Mouse (Mus musculus): ENCODE results near the gene Apaf1.

Gene Apaf1

GRCm38 (mm10) chr10:90970560-90970959 is 112.0 kb downstream of the Apaf1 start:
- DNase-seq, result peak in 1 of 2 experiments; percentile 23

GRCm38 (mm10) chr10:90969355-90970174 is 113.0 kb downstream of the Apaf1 start:
- DNase-seq, result peak; percentile 78 to 80

- no peak for DNase-seq
These were observed 114.3 kb downstream of the Apaf1 start for GRCm38 (mm10) chr10:90968247-90968646.

GRCm38 (mm10) chr10:90966821-90967220 is 115.7 kb downstream of the Apaf1 start:
- DNase-seq, result peak; percentile 81 to 83

GRCm38 (mm10) chr10:90965671-90966315 is 116.8 kb downstream of the Apaf1 start:
- DNase-seq, result no peak

DNA sequence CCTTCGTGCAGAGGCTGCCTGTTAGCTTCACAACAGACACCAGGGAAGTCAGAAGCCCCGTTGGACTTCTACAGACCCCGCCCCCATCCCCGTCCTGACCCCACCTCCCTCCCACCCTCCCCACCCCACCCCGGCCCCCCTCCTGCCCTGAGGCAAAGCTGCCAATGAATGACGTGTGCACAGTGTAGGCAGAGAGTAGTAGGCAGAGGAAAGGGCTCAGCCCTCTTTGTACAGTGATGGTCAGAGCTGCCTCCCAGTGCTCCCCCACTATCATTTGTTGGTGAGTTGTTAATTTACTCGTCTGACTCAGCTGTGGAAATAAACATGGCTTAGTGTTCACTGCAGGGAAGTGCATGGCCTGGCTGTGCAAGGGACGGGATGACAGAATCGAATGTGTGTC is 118.1 kb downstream of the Apaf1 start:
- peak; percentile 24 to 47 for DNase-seq

GRCm38 (mm10) chr10:90960374-90960773 is 122.2 kb downstream of the Apaf1 start:
- peak; percentile 49 to 70 for DNase-seq

DNA sequence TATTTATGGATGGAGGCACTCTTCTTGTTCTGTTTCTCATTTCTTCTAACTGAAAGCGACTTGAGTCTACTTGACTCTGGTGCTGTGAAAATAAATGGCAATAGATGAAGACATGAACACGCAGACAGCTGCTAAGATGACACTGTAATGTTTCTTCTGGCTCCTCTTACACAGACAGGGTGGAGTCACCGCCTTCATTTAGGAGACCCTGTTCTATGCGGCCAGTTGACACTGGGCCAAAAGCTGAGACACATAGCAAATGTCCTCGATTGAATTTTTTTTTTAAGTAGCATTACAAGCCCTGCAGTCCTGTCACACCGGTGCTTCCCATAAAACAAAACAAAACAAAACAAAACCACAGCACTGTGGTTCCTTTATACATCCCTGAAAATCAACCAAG is 128.7 kb downstream of the Apaf1 start:
- DNase-seq, result peak in 1 of 2 experiments; percentile 23

- DNase-seq, result no peak
These were observed 129.4 kb downstream of the Apaf1 start for GRCm38 (mm10) chr10:90953103-90953709.

DNA sequence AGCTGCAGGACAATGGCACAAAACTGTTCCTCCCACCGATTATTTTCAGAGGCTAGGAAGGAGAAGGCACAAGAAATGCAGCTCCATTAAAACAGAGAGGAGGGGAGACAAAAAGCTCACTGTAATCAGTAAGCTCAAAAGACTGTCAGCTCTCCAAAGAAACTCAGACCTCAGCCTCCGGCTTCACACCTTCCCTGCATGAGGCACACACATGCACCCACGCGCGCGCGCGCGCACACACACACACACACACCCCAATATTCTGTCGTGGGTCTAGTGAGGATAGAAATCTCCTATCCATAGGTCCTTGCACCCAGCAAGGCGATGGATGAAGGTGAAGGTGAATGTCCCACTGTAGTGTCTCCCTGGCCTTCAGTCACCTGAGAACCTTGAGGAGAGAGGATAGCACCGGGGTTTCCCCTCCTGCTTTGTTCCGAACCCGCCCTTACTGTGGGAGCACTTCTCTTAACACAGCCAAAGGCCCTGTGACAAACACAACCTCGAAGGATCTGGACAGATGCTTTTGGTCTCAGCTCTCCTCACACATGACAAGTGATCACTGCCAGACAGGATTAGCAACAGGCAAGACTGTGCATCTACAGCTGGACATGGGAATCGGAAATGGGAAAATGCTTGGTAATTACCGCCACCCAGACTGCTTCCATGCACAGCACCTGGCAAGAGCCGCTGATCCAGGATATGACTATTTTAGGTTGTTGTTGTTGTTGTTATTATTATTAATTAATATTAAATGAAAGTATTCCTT is 134.8 kb downstream of the Apaf1 start:
- DNase-seq, result no peak

GRCm38 (mm10) chr10:90947043-90947442 is 135.5 kb downstream of the Apaf1 start:
- no peak for DNase-seq

DNA sequence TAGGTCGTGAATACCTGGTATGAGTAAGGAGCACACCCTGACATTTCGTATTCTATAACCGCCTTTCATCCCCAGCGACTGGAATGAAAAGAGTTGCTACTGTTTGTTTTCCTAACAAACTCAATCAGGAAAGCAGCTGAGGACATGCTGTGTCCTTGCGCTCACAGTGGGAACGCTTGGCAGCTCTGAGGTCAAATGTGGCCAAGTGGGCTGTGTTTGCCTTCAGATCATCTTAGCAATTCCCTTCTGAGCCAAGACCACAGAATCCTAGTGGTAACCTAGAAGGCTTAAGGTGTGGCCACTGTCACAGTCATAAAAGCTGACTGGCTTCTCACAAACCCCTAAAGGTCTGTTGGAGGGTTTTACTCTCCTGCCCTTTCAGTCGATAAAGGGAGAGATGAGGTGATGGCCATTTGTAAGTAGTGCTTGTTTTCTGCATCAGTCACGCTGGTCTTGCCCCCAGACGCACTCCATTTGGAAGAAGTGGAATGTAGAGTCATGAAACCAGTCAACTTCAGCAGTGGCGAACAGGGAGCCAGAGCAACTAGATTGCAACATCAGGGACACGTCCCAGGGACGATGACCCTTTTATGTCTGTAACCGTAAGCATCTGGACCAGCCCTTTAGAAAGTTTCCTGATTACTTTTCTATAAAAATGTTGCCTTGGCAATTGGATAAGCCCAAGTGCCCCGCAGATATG is 140.4 kb downstream of the Apaf1 start:
- DNase-seq, result peak; percentile 77 to 82

GRCm38 (mm10) chr10:90940521-90941520 is 141.7 kb downstream of the Apaf1 start:
- peak; percentile 16 to 21 for DNase-seq

Data from cerebellum, postnatal 10 days (tissue).